Mouse (Mus musculus): ENCODE results near the gene Itgal.

DNA sequence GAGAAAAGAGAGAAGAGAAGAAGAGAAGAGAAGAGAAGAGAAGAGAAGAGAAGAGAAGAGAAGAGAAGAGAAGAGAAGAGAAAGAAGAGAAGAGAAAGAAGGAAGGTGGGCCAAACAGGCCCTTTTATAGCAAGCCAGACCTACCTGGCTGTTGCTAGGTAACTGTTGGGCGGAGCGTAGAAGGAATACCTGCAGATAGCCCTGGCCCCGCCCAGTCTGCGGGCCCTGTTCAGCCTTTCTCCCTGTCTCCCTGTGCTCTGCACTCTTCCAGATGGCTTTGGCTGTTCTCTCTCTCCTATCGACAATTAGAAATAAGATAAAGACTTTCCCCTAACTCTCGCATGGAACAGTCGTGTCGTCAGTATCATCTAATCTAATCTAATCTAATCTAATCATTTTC lies 50.6 kb downstream of the Itgal start:
- TF ChIP-seq GATA1 (IDR thresholded peaks at IDR 0.05; ENCODE audit: low read length), result no peak
- no peak for TF ChIP-seq TAL1 (IDR thresholded peaks at IDR 0.05; ENCODE audit: low read length)

Measured in erythroblast, embryonic 14.5 days (primary cell).